In the genomic region with DNA sequence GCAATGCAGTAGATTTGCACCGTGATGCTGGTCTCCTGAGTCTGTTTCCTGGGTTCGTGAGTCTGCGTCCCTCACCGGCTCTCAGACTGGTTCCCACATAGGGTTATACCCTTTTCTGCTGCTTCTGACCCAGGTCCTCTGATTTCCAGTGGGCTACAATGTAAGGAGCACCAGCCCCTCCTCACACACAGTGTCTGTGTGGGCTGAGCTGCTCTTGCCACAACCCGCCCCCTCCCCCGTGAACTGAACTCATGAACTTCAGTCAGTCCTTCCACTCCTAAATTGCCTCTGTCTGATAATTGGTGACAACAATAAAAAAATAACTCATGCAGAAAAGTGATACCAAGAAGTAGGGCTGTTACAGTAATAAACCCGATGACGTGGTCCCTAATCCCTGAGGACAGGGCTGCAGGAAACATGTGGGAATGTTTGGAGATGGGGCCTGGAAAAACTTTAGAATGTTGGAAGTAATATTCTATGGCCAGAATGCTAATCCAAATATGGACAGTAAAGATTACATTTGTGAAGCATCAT, we compare ENCODE assay signal across 27 mouse cellular contexts. TPM values are rescaled to one million over a fixed set of nuclear protein-coding genes. Genes with fewer than 3 reads are reported as not detected.
DNase-seq lines count a peak whose midpoint lies in the region; ATAC-seq and TF ChIP-seq lines count a peak whose summit lies in the region.
"Had no signal": no experiment of that assay in that cellular context is flagged by ENCODE, and none has a peak within 500 bp of the region (broad histone marks: within the 10 kb centered on the region; RNA-seq: fewer than 3 reads in every experiment).

No protein-coding gene starts in this region.

- H3K27ac ChIP-seq in heart, postnatal 0 days (ENCODE audit: low read depth), result no peak overlapping the region
- H3K27ac ChIP-seq in kidney, embryonic 15.5 days, result peak overlapping the region; percentile 63
- H3K27ac ChIP-seq: heart, embryonic 10.5 days; hindbrain, embryonic 10.5 days; liver, embryonic 15.5 days; stomach, embryonic 15.5 days had no signal

- H3K9ac ChIP-seq in heart, postnatal 0 days (replicated peaks; ENCODE audit: low read depth, low read length), result no peak overlapping the region
- no peak overlapping the region for H3K9ac ChIP-seq in kidney, embryonic 15.5 days
- H3K9ac ChIP-seq: liver, embryonic 15.5 days; lung, embryonic 14.5 days; stomach, embryonic 15.5 days had no signal

- H3K4me2 ChIP-seq in heart, postnatal 0 days (ENCODE audit: low read depth, low read length), result no peak overlapping the region
- no peak overlapping the region for H3K4me2 ChIP-seq in kidney, embryonic 15.5 days
- H3K4me2 ChIP-seq: liver, embryonic 15.5 days; lung, embryonic 14.5 days; stomach, embryonic 15.5 days had no signal

- ATAC-seq in heart, postnatal 0 days (ENCODE audit: insufficient read depth, low read depth), result no peak
- peak; percentile 56; the same call in 1 of the 2 replicates for ATAC-seq in kidney, embryonic 15.5 days (replicated peaks; ENCODE audit: low FRiP score)
- ATAC-seq: CD4-positive, CD25-positive, alpha-beta regulatory T cell, adult 4 months; forebrain, embryonic 14.5 days; hindbrain, embryonic 16.5 days had no signal

- DNase-seq in heart, postnatal 0 days (ENCODE audit: low spot score), result peak; percentile 13
- DNase-seq in heart, adult 9 months (ENCODE audit: low spot score in 2 of 2), result no peak
- DNase-seq in kidney, adult 18-20 months, result no peak
- peak; percentile 81 for DNase-seq in retina, postnatal 1 day
- no peak for DNase-seq in retina, embryonic 14.5 days (ENCODE audit: low spot score)
- no peak for DNase-seq in urinary bladder, adult 18-20 months (ENCODE audit: low spot score in 2 of 2)
- DNase-seq: adrenal gland, postnatal 25 days; cerebellum, adult 11-12 months; cerebellum, postnatal 10 days; gastrocnemius, postnatal 36 days; layer of hippocampus, adult 9-11 months; lung, embryonic 14.5 days; lung, postnatal 14 days; midbrain, embryonic 14.5 days; right cerebral cortex, postnatal 25 days had no signal

- no peak for TF ChIP-seq EP300 in heart, postnatal 0 days (IDR thresholded peaks at IDR 0.05; ENCODE audit: low read depth)

- no peaks in the 10 kb centered on the region for H3K27me3 ChIP-seq in heart, postnatal 0 days (ENCODE audit: control insufficient read depth, insufficient read depth, low read length)
- no peaks in the 10 kb centered on the region for H3K27me3 ChIP-seq in kidney, embryonic 15.5 days
- H3K27me3 ChIP-seq: liver, embryonic 15.5 days; stomach, embryonic 15.5 days had no signal

- no peaks in the 10 kb centered on the region for H3K9me3 ChIP-seq in heart, postnatal 0 days (replicated peaks; ENCODE audit: control insufficient read depth, low read length)
- H3K9me3 ChIP-seq in kidney, embryonic 15.5 days (replicated peaks), result no peaks in the 10 kb centered on the region
- H3K9me3 ChIP-seq: heart, embryonic 10.5 days; hindbrain, embryonic 10.5 days; liver, embryonic 15.5 days; stomach, embryonic 15.5 days had no signal

- H3K4me3 ChIP-seq in heart, postnatal 0 days (ENCODE audit: low read depth, low read length), result no peak overlapping the region
- H3K4me3 ChIP-seq in kidney, embryonic 15.5 days (replicated peaks), result no peak overlapping the region
- H3K4me3 ChIP-seq: heart, embryonic 10.5 days; hindbrain, embryonic 10.5 days; liver, embryonic 15.5 days; stomach, embryonic 15.5 days had no signal

- TF ChIP-seq CTCF in heart, postnatal 0 days (IDR thresholded peaks at IDR 0.05; ENCODE audit: low read depth), result no peak

- no peaks in the 10 kb centered on the region for H3K36me3 ChIP-seq in heart, postnatal 0 days (replicated peaks; ENCODE audit: control insufficient read depth, insufficient read depth, low read length)
- no peaks in the 10 kb centered on the region for H3K36me3 ChIP-seq in kidney, embryonic 15.5 days
- H3K36me3 ChIP-seq: heart, embryonic 10.5 days; hindbrain, embryonic 10.5 days; liver, embryonic 15.5 days; stomach, embryonic 15.5 days had no signal

- H3K4me1 ChIP-seq in heart, postnatal 0 days (ENCODE audit: control insufficient read depth, insufficient read depth), result no peaks in the 10 kb centered on the region
- peaks cover 15% of the 10 kb centered on the region for H3K4me1 ChIP-seq in kidney, embryonic 15.5 days
- H3K4me1 ChIP-seq: heart, embryonic 10.5 days; hindbrain, embryonic 10.5 days; liver, embryonic 15.5 days; stomach, embryonic 15.5 days had no signal

- 74% methylated on average over 8 of the region's 8 CpGs for WGBS in heart, postnatal 0 days
- WGBS in kidney, embryonic 15.5 days, result 40% methylated on average over 8 of the region's 8 CpGs

RNA-seq across cellular contexts. Expression of a gene that starts 54.2 kb away (rescaled TPM):
- total RNA-seq in heart, postnatal 0 days (2014; rRNA removed; ENCODE audit: low replicate concordance), result not detected in 2 replicates
- polyA plus RNA-seq in heart, postnatal 0 days (2015; fragmentation: Nextera tagmentation; extraction: Ambion mirVana), result not detected in 2 replicates
- polyA plus RNA-seq in kidney, embryonic 15.5 days (2015; fragmentation: Nextera tagmentation; extraction: Ambion mirVana), result 0.18 and 0.23 TPM in 2 replicates
- total RNA-seq: common myeloid progenitor, adult 5-6 weeks; liver, adult 2 months; monocyte, adult 5-6 weeks had no signal
- polyA plus RNA-seq: CD4-positive, CD25-positive, alpha-beta regulatory T cell, adult 4 months; large intestine, adult 2 months; liver, adult 2 months; liver, embryonic 15.5 days had no signal

Comparison
In these comparisons a context has a peak if more than half of its experiments do, and no peak if none do; other contexts are left out.
1. DNase-seq: peak in heart, postnatal 0 days (single experiment) and retina, postnatal 1 day (single experiment); none in heart, adult 9 months (0 of 2), kidney, adult 18-20 months (single experiment), retina, embryonic 14.5 days (single experiment) and urinary bladder, adult 18-20 months (0 of 2).